Mouse (Mus musculus): ENCODE measurements around the gene Pafah1b1. TPM values are rescaled to one million over a fixed set of nuclear protein-coding genes. Genes with fewer than 3 reads are reported as not detected.

Pafah1b1 gene
- total and polyA plus RNA-seq, 2 experiments: 8.1 to 40.6 TPM

GRCm38 (mm10) chr11:74665631-74666283, 58.7 kb downstream of the Pafah1b1 start:
- Histone ChIP-seq H3K27ac (replicated peaks; ENCODE audit: insufficient read depth, low read depth, low read length) (no peak overlapping the region), H3K36me3 (ENCODE audit: control insufficient read depth, insufficient read depth, low read length) (peaks cover 42% of the 10 kb centered on the region; the same call in 1 of the 2 replicates), H3K9ac (ENCODE audit: low read depth, low read length) (no peak overlapping the region), H3K4me3 (ENCODE audit: insufficient read depth, low read depth, low read length) (no peak overlapping the region), H3K27me3 (ENCODE audit: control insufficient read depth, insufficient read depth, low read length) (no peaks in the 10 kb centered on the region), H3K4me1 (ENCODE audit: control insufficient read depth, insufficient read depth, low read length) (no peaks in the 10 kb centered on the region), H3K79me2 (ENCODE audit: control insufficient read depth, insufficient read depth, low read length) (no peaks in the 10 kb centered on the region)
- no peak for TF ChIP-seq CTCF (IDR thresholded peaks at IDR 0.05; ENCODE audit: low read depth, low read length)
- TF ChIP-seq POLR2A (IDR thresholded peaks at IDR 0.05; ENCODE audit: extremely low read depth, insufficient read depth, low read length): no peak
- no peak for DNase-seq (ENCODE audit: extremely low read depth, low read depth, low spot score)
- WGBS: 91% methylated on average over 17 of the region's 17 CpGs

DNA sequence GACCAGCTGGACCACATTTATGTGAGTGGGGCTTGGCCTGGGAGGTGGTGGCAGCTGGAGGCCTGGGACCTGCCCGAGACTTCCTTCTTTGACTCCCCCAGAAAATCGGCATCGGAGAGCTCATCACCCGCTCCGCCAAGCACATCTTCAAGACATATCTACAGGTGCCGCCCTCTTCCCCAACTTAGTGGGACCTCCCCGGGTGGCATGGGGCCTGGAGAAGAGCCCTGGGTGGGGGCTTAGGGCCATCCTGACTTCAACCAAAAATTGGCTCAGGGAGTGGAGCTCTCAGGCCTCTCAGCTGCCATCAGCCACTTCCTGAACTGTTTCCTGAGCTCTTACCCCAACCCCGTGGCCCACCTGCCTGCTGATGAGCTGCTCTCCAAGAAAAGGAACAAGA, 59.6 kb downstream of the Pafah1b1 start:
- TF ChIP-seq CTCF (IDR thresholded peaks at IDR 0.05; ENCODE audit: low read depth, low read length): no peak
- no peak for TF ChIP-seq POLR2A (IDR thresholded peaks at IDR 0.05; ENCODE audit: extremely low read depth, insufficient read depth, low read length)
- 93% methylated on average over 8 of the region's 8 CpGs for WGBS
- H3K27ac ChIP-seq (replicated peaks; ENCODE audit: insufficient read depth, low read depth, low read length): no peak overlapping the region
- DNase-seq (ENCODE audit: extremely low read depth, low read depth, low spot score): no peak
- no peak overlapping the region for H3K9ac ChIP-seq (ENCODE audit: low read depth, low read length)
- no peak overlapping the region for H3K4me3 ChIP-seq (ENCODE audit: insufficient read depth, low read depth, low read length)
- peaks cover 45% of the 10 kb centered on the region; the same call in 1 of the 2 replicates for H3K36me3 ChIP-seq (ENCODE audit: control insufficient read depth, insufficient read depth, low read length)
- H3K27me3 ChIP-seq (ENCODE audit: control insufficient read depth, insufficient read depth, low read length): no peaks in the 10 kb centered on the region
- H3K79me2 ChIP-seq (ENCODE audit: control insufficient read depth, insufficient read depth, low read length): no peaks in the 10 kb centered on the region
- no peaks in the 10 kb centered on the region for H3K4me1 ChIP-seq (ENCODE audit: control insufficient read depth, insufficient read depth, low read length)

- TF ChIP-seq POLR2A (IDR thresholded peaks at IDR 0.05; ENCODE audit: extremely low read depth, insufficient read depth, low read length): no peak
- TF ChIP-seq CTCF (IDR thresholded peaks at IDR 0.05; ENCODE audit: low read depth, low read length): no peak
- WGBS: 64% methylated on average over 3 of the region's 3 CpGs
- Histone ChIP-seq H3K79me2 (ENCODE audit: control insufficient read depth, insufficient read depth, low read length) (no peaks in the 10 kb centered on the region), H3K36me3 (ENCODE audit: control insufficient read depth, insufficient read depth, low read length) (peaks cover 47% of the 10 kb centered on the region; the same call in 1 of the 2 replicates), H3K27me3 (ENCODE audit: control insufficient read depth, insufficient read depth, low read length) (no peaks in the 10 kb centered on the region), H3K4me1 (ENCODE audit: control insufficient read depth, insufficient read depth, low read length) (no peaks in the 10 kb centered on the region), H3K9ac (ENCODE audit: low read depth, low read length) (no peak overlapping the region), H3K4me3 (ENCODE audit: insufficient read depth, low read depth, low read length) (no peak overlapping the region), H3K27ac (replicated peaks; ENCODE audit: insufficient read depth, low read depth, low read length) (no peak overlapping the region)
- DNase-seq (ENCODE audit: extremely low read depth, low read depth, low spot score): no peak
These were observed 60.2 kb downstream of the Pafah1b1 start for GRCm38 (mm10) chr11:74664279-74664678.

- 84% methylated on average over 6 of the region's 6 CpGs for WGBS
- Histone ChIP-seq H3K27ac (replicated peaks; ENCODE audit: insufficient read depth, low read depth, low read length) (no peak overlapping the region), H3K4me1 (ENCODE audit: control insufficient read depth, insufficient read depth, low read length) (no peaks in the 10 kb centered on the region), H3K27me3 (ENCODE audit: control insufficient read depth, insufficient read depth, low read length) (no peaks in the 10 kb centered on the region), H3K79me2 (ENCODE audit: control insufficient read depth, insufficient read depth, low read length) (peaks cover 3% of the 10 kb centered on the region; the same call in 1 of the 2 replicates), H3K36me3 (ENCODE audit: control insufficient read depth, insufficient read depth, low read length) (peaks cover 59% of the 10 kb centered on the region), H3K4me3 (ENCODE audit: insufficient read depth, low read depth, low read length) (no peak overlapping the region), H3K9ac (ENCODE audit: low read depth, low read length) (no peak overlapping the region)
- no peak for DNase-seq (ENCODE audit: extremely low read depth, low read depth, low spot score)
- no peak for TF ChIP-seq POLR2A (IDR thresholded peaks at IDR 0.05; ENCODE audit: extremely low read depth, insufficient read depth, low read length)
- no peak for TF ChIP-seq CTCF (IDR thresholded peaks at IDR 0.05; ENCODE audit: low read depth, low read length)
These were observed 62.2 kb downstream of the Pafah1b1 start for GRCm38 (mm10) chr11:74662221-74662620.

GRCm38 (mm10) chr11:74661641-74662040, 62.8 kb downstream of the Pafah1b1 start:
- Histone ChIP-seq H3K27me3 (ENCODE audit: control insufficient read depth, insufficient read depth, low read length) (no peaks in the 10 kb centered on the region), H3K27ac (replicated peaks; ENCODE audit: insufficient read depth, low read depth, low read length) (no peak overlapping the region), H3K4me1 (ENCODE audit: control insufficient read depth, insufficient read depth, low read length) (no peaks in the 10 kb centered on the region), H3K4me3 (ENCODE audit: insufficient read depth, low read depth, low read length) (no peak overlapping the region), H3K36me3 (ENCODE audit: control insufficient read depth, insufficient read depth, low read length) (peaks cover 64% of the 10 kb centered on the region), H3K9ac (ENCODE audit: low read depth, low read length) (no peak overlapping the region), H3K79me2 (ENCODE audit: control insufficient read depth, insufficient read depth, low read length) (peaks cover 3% of the 10 kb centered on the region; the same call in 1 of the 2 replicates)
- WGBS: 76% methylated on average over 19 of the region's 19 CpGs
- no peak for DNase-seq (ENCODE audit: extremely low read depth, low read depth, low spot score)
- TF ChIP-seq CTCF (IDR thresholded peaks at IDR 0.05; ENCODE audit: low read depth, low read length) (no peak), POLR2A (IDR thresholded peaks at IDR 0.05; ENCODE audit: extremely low read depth, insufficient read depth, low read length) (no peak)

DNA sequence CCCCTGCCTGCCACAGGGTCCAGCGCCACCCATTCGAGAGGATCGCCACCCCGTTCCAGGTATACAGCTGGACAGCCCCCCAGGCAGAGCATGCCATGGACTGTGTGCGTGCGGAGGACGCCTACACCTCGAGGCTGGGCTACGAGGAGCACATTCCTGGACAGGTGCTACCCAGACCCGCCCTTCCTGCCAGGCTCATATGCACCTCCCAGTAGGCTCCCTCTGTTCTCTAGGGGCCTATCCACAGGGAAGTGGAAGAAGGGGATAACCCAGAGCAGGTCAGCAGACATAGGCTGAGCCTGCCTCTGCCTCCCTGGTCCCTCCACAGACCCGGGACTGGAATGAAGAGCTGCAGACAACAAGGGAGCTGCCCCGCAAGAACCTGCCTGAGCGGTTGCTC, 64.1 kb downstream of the Pafah1b1 start:
- DNase-seq (ENCODE audit: extremely low read depth, low read depth, low spot score): no peak
- H3K4me1 ChIP-seq (ENCODE audit: control insufficient read depth, insufficient read depth, low read length): no peaks in the 10 kb centered on the region
- H3K27ac ChIP-seq (replicated peaks; ENCODE audit: insufficient read depth, low read depth, low read length): no peak overlapping the region
- 95% methylated on average over 13 of the region's 13 CpGs for WGBS
- TF ChIP-seq CTCF (IDR thresholded peaks at IDR 0.05; ENCODE audit: low read depth, low read length): no peak
- TF ChIP-seq POLR2A (IDR thresholded peaks at IDR 0.05; ENCODE audit: extremely low read depth, insufficient read depth, low read length): no peak
- no peaks in the 10 kb centered on the region for H3K27me3 ChIP-seq (ENCODE audit: control insufficient read depth, insufficient read depth, low read length)
- H3K79me2 ChIP-seq (ENCODE audit: control insufficient read depth, insufficient read depth, low read length): peaks cover 13% of the 10 kb centered on the region; the same call in 1 of the 2 replicates
- peaks cover 59% of the 10 kb centered on the region for H3K36me3 ChIP-seq (ENCODE audit: control insufficient read depth, insufficient read depth, low read length)
- no peak overlapping the region for H3K4me3 ChIP-seq (ENCODE audit: insufficient read depth, low read depth, low read length)
- H3K9ac ChIP-seq (ENCODE audit: low read depth, low read length): no peak overlapping the region
